Mouse (Mus musculus) liver, embryonic 11.5 days (tissue): ENCODE measurements around the gene Asic2. TPM values are rescaled to one million over a fixed set of nuclear protein-coding genes. Genes with fewer than 3 reads are reported as not detected.

Experiments used
- ATAC-seq: fragments of 200-750 bp; cut with Nextera tagmentation; replicated peaks from 2 replicates; pipeline ENCODE4 v1.8.0; 2017; ENCODE audit warnings: moderate number of reproducible peaks, mild to moderate bottlenecking, moderate TSS enrichment, moderate library complexity; ENCODE audit not compliant: low FRiP score
- DNase-seq: peaks from one replicate; pipeline ENCODE4 v3.0.0-alpha.2; 2017; ENCODE audit warnings: low spot score
- H3K27ac ChIP-seq: fragments of 300-500 bp; sonication (generic); 2 replicates; pipeline ENCODE4 v1.5.1; 2014; ENCODE audit warnings: mild to moderate bottlenecking, low read depth, low read length, control low read depth
- H3K27me3 ChIP-seq: fragments of 300-500 bp; sonication (generic); replicated peaks from 2 replicates; pipeline ENCODE4 v1.6.1; 2014; ENCODE audit warnings: low read length, mixed read lengths; ENCODE audit not compliant: control insufficient read depth, insufficient read depth
- H3K36me3 ChIP-seq: fragments of 300-500 bp; sonication (generic); 2 replicates; pipeline ENCODE4 v1.6.1; 2014; ENCODE audit warnings: mild to moderate bottlenecking, low read length, moderate library complexity, mixed read lengths; ENCODE audit not compliant: control insufficient read depth, insufficient read depth
- H3K4me1 ChIP-seq: fragments of 300-500 bp; sonication (generic); replicated peaks from 2 replicates; pipeline ENCODE4 v1.6.1; 2014; ENCODE audit warnings: low read length, mixed read lengths; ENCODE audit not compliant: control insufficient read depth, insufficient read depth
- H3K4me2 ChIP-seq: fragments of 300-500 bp; sonication (generic); 2 replicates; pipeline ENCODE4 v1.6.1; 2014; ENCODE audit warnings: mild to moderate bottlenecking, control low read depth, moderate library complexity
- H3K4me3 ChIP-seq: fragments of 300-500 bp; sonication (generic); 2 replicates; pipeline ENCODE4 v1.5.1; 2014; ENCODE audit warnings: low read depth, low read length, control low read depth
- H3K9ac ChIP-seq: fragments of 300-500 bp; sonication (generic); 2 replicates; pipeline ENCODE4 v1.6.1; 2014; ENCODE audit warnings: low read depth, low read length, control low read depth
- H3K9me3 ChIP-seq: fragments of 300-500 bp; sonication (generic); 2 replicates; pipeline ENCODE4 v1.6.1; 2016; ENCODE audit warnings: low read length, inconsistent platforms, mixed read lengths; ENCODE audit not compliant: control insufficient read depth
- whole genome bisulfite sequencing: fragments of 180-500 bp; shearing (Covaris S2); extraction: QIAGEN DNeasy Blood & Tissue Kit; methylation state at CpG from one replicate; pipeline ENCODE4 v1.1.7; 2014; 5-methylcytosine and 5-hydroxymethylcytosine counted together
- polyA plus RNA-seq: library from polyadenylated mRNA; unstranded; fragments of >200 nt; fragmentation: Nextera tagmentation; extraction: Ambion mirVana; gene quantifications from 2 replicates; pipeline ENCODE4 v1.2.1, GENCODE M21; 2014

The Asic2 gene
- polyA plus RNA-seq, 1 experiment from 2014 or later: 0.27 TPM

GRCm38 (mm10) chr11:80983530-80983929 lies 984.7 kb downstream of the Asic2 start:
- ATAC-seq: no peak
- no peak for DNase-seq
- Histone ChIP-seq H3K4me2 (no peak overlapping the region), H3K27me3 (no peaks in the 10 kb centered on the region), H3K4me3 (no peak overlapping the region), H3K27ac (no peak overlapping the region), H3K4me1 (no peaks in the 10 kb centered on the region), H3K36me3 (no peaks in the 10 kb centered on the region), H3K9me3 (no peaks in the 10 kb centered on the region), H3K9ac (no peak overlapping the region)
- 83% methylated on average over 5 of the region's 5 CpGs for WGBS

- H3K27me3 ChIP-seq: no peaks in the 10 kb centered on the region
- H3K4me1 ChIP-seq: no peaks in the 10 kb centered on the region
- H3K27ac ChIP-seq: no peak overlapping the region
- H3K9ac ChIP-seq: no peak overlapping the region
- WGBS: 60% methylated on average over 9 of the region's 9 CpGs
- no peaks in the 10 kb centered on the region for H3K36me3 ChIP-seq
- H3K4me2 ChIP-seq: no peak overlapping the region
- ATAC-seq (no peak; the same call in 1 of the 2 replicates), DNase-seq (no peak)
- no peaks in the 10 kb centered on the region for H3K9me3 ChIP-seq
- H3K4me3 ChIP-seq: no peak overlapping the region
Observed at GRCm38 (mm10) chr11:80976239-80976855, 991.9 kb downstream of the Asic2 start.

DNA sequence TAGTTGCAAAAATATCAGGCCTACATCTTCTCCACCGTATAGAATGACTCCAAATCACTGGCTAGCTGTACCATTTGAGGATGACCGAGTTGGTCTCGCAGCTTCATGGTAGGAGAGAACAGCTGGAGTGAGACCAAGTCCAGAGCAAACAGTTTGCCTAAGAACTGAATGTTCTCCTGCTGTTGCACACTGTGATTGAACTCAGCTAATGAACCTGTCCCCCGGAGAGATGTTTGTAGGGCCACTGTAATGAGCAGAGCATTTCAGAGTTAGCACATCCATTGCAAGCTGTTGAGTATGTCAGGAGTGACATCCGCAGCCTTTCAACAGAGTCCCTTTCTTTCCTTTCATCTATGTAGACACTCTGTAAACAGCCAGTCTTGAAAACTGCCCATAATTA lies 993.6 kb downstream of the Asic2 start:
- H3K4me3 ChIP-seq: no peak overlapping the region
- no peaks in the 10 kb centered on the region for H3K9me3 ChIP-seq
- DNase-seq (no peak), ATAC-seq (no peak)
- H3K27ac ChIP-seq: no peak overlapping the region
- H3K4me2 ChIP-seq: no peak overlapping the region
- no peaks in the 10 kb centered on the region for H3K36me3 ChIP-seq
- no peak overlapping the region for H3K9ac ChIP-seq
- H3K4me1 ChIP-seq: no peaks in the 10 kb centered on the region
- WGBS: 89% methylated on average over 5 of the region's 5 CpGs
- H3K27me3 ChIP-seq: no peaks in the 10 kb centered on the region

GRCm38 (mm10) chr11:80973976-80974375 lies 994.3 kb downstream of the Asic2 start:
- DNase-seq: no peak
- H3K4me2 ChIP-seq: no peak overlapping the region

GRCm38 (mm10) chr11:80973273-80973672 lies 995.0 kb downstream of the Asic2 start:
- ATAC-seq (no peak), DNase-seq (no peak)
- Histone ChIP-seq H3K4me3 (no peak overlapping the region), H3K4me2 (no peak overlapping the region), H3K9ac (no peak overlapping the region), H3K27ac (no peak overlapping the region), H3K9me3 (no peaks in the 10 kb centered on the region), H3K4me1 (no peaks in the 10 kb centered on the region), H3K27me3 (no peaks in the 10 kb centered on the region), H3K36me3 (no peaks in the 10 kb centered on the region)
- WGBS: 87% methylated on average over 8 of the region's 8 CpGs

More at GRCm38 (mm10) chr11:80973976-80974375, 994.3 kb downstream of the Asic2 start:
- 78% methylated on average over 6 of the region's 6 CpGs for WGBS
- no peak for ATAC-seq
- H3K36me3 ChIP-seq: no peaks in the 10 kb centered on the region
- no peak overlapping the region for H3K27ac ChIP-seq
- H3K9me3 ChIP-seq: no peaks in the 10 kb centered on the region
- H3K4me1 ChIP-seq: no peaks in the 10 kb centered on the region
- H3K9ac ChIP-seq: no peak overlapping the region
- H3K4me3 ChIP-seq: no peak overlapping the region
- no peaks in the 10 kb centered on the region for H3K27me3 ChIP-seq

- no peak overlapping the region for H3K27ac ChIP-seq
- DNase-seq (no peak), ATAC-seq (no peak)
- H3K9me3 ChIP-seq: no peaks in the 10 kb centered on the region
- whole genome bisulfite sequencing: 45% methylated on average over 5 of the region's 5 CpGs
- no peak overlapping the region for H3K9ac ChIP-seq
- H3K4me2 ChIP-seq: no peak overlapping the region
- no peaks in the 10 kb centered on the region for H3K36me3 ChIP-seq
- H3K4me3 ChIP-seq: no peak overlapping the region
- H3K27me3 ChIP-seq: no peaks in the 10 kb centered on the region
- no peaks in the 10 kb centered on the region for H3K4me1 ChIP-seq
Observed at GRCm38 (mm10) chr11:80967544-80967943, 1000.7 kb downstream of the Asic2 start.

- ATAC-seq: no peak
- H3K9ac ChIP-seq: no peak overlapping the region
- WGBS: 61% methylated on average over 3 of the region's 3 CpGs
Observed at GRCm38 (mm10) chr11:80966040-80966439, 1002.2 kb downstream of the Asic2 start.

DNA sequence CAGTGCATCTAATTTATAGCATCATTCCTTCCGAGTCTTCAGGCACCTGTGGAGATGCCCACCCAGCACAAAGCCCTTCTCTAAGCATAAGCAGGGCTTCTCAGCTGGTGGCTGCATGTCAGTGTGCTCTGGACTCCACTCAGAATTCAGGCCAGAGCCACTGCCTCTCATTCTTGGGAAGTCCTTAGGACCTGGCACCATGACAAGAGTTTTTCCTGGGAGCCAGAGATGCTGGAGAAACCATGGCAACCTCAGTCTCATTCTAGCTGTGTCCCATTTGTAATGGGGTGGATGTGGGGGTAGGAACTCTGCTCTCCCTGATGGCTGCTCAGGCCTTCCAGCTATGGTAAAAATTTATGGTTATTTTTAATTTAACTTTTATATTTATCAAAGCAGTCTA lies 1006.9 kb downstream of the Asic2 start:
- Histone ChIP-seq H3K27ac (no peak overlapping the region), H3K4me1 (no peaks in the 10 kb centered on the region), H3K27me3 (peaks cover 10% of the 10 kb centered on the region), H3K36me3 (no peaks in the 10 kb centered on the region), H3K9me3 (no peaks in the 10 kb centered on the region), H3K4me2 (no peak overlapping the region), H3K9ac (no peak overlapping the region), H3K4me3 (no peak overlapping the region)
- no peak for ATAC-seq
- 70% methylated on average over 1 of the region's 1 CpGs for WGBS
- no peak for DNase-seq

More at GRCm38 (mm10) chr11:80966040-80966439, 1002.2 kb downstream of the Asic2 start:
- no peak for DNase-seq
- Histone ChIP-seq H3K4me1 (no peaks in the 10 kb centered on the region), H3K9me3 (no peaks in the 10 kb centered on the region), H3K36me3 (no peaks in the 10 kb centered on the region), H3K27ac (no peak overlapping the region), H3K27me3 (no peaks in the 10 kb centered on the region; the same call in 1 of the 2 replicates), H3K4me2 (no peak overlapping the region), H3K4me3 (no peak overlapping the region)

DNA sequence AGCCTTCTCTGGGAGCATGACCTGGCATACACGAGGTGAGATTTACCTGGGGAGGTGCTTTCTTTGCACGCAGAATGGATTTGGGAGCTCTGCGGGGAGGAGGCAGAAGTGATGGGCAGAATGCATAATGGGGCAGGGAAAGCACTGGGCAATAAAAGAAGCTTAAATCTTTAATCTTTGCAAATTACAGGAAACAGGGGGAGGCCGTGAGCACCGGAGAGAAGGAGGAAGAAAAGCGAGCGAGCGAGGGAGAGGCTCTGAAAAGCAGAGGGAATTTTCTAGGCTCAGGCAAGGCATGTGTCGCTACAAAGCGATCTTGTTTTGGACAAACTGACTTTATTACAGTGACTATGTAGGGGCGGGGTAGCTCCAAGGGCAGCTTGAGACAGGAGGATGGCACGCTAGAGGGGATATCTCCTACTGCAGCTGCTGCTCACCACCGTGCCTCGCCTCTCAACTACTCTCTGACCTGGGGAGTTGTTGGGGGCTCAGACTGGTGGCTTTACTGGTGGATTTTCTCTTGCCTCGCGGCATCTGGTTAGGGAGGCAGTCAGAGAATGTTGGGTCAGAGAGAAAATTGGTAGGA lies 1010.1 kb downstream of the Asic2 start:
- H3K27ac ChIP-seq: no peak overlapping the region
- no peaks in the 10 kb centered on the region for H3K9me3 ChIP-seq
- H3K4me2 ChIP-seq: no peak overlapping the region
- DNase-seq (no peak), ATAC-seq (no peak)
- no peaks in the 10 kb centered on the region for H3K36me3 ChIP-seq
- H3K9ac ChIP-seq: no peak overlapping the region
- no peak overlapping the region for H3K4me3 ChIP-seq
- peaks cover 10% of the 10 kb centered on the region for H3K27me3 ChIP-seq
- no peaks in the 10 kb centered on the region for H3K4me1 ChIP-seq
- WGBS: 7% methylated on average over 16 of the region's 16 CpGs
